Mouse (Mus musculus): ENCODE measurements at regions not wholly inside any gene's neighbourhood (a gene's known extent, or its start where the extent isn't known, plus 50 kb on each side); places are given as distances from the start of the nearest gene placed in this dataset.

GRCm38 (mm10) chr2:46646366-46646765 is 1529.2 kb upstream of the Zeb2 start:
- H3K4me3 ChIP-seq (ENCODE audit: control insufficient read depth in 1 of 2, insufficient read depth in 1 of 2, low read depth in 2 of 2, low read length in 2 of 2), result no peak overlapping the region
- no peak overlapping the region for H3K27ac ChIP-seq (ENCODE audit: control insufficient read depth, low read depth, low read length)
- DNase-seq (ENCODE audit: low read depth, low spot score), result no peak
- H3K36me3 ChIP-seq (ENCODE audit: control insufficient read depth in 1 of 2, insufficient read depth in 2 of 2, low read length in 2 of 2), result no peaks in the 10 kb centered on the region
- no peaks in the 10 kb centered on the region for H3K79me2 ChIP-seq (ENCODE audit: control insufficient read depth, insufficient read depth, low read length, poor library complexity)
- no peaks in the 10 kb centered on the region for H3K9me3 ChIP-seq (replicated peaks; ENCODE audit: insufficient read depth, low read length)
- no peaks in the 10 kb centered on the region for H3K4me1 ChIP-seq (ENCODE audit: control insufficient read depth in 1 of 2, insufficient read depth in 2 of 2, low read length in 2 of 2)
- H3K9ac ChIP-seq (ENCODE audit: control insufficient read depth, low read depth, low read length, poor library complexity, severe bottlenecking), result no peak overlapping the region
- TF ChIP-seq NELFE (IDR thresholded peaks at IDR 0.05; ENCODE audit: low read depth, low read length) (no peak), GABPA (IDR thresholded peaks at IDR 0.05; ENCODE audit: low read depth, low read length) (no peak), UBTF (IDR thresholded peaks at IDR 0.05; ENCODE audit: borderline replicate concordance, insufficient read depth, low read depth, low read length) (no peak), USF1 (IDR thresholded peaks at IDR 0.05; ENCODE audit: low read depth, low read length) (no peak), SMC3 (IDR thresholded peaks at IDR 0.05; ENCODE audit: low read depth, low read length) (no peak), KAT2A (conservative IDR thresholded peaks at IDR 0.05; ENCODE audit: low read depth, low read length) (no peak), POLR2AphosphoS5 (IDR thresholded peaks at IDR 0.05; ENCODE audit: borderline replicate concordance, low read depth, low read length) (no peak), NRF1 (IDR thresholded peaks at IDR 0.05; ENCODE audit: insufficient read depth, low read depth, low read length, poor library complexity, severe bottlenecking) (no peak)
- H3K27me3 ChIP-seq (ENCODE audit: control insufficient read depth in 1 of 2, insufficient read depth in 2 of 2, low read length in 2 of 2), result no peaks in the 10 kb centered on the region

GRCm38 (mm10) chr2:46609217-46609616 is 1492.0 kb upstream of the Zeb2 start:
- Histone ChIP-seq H3K4me3 (ENCODE audit: control insufficient read depth in 1 of 2, insufficient read depth in 1 of 2, low read depth in 2 of 2, low read length in 2 of 2) (no peak overlapping the region), H3K27me3 (ENCODE audit: control insufficient read depth in 1 of 2, insufficient read depth in 2 of 2, low read length in 2 of 2) (no peaks in the 10 kb centered on the region), H3K36me3 (ENCODE audit: control insufficient read depth in 1 of 2, insufficient read depth in 2 of 2, low read length in 2 of 2) (no peaks in the 10 kb centered on the region), H3K4me1 (ENCODE audit: control insufficient read depth in 1 of 2, insufficient read depth in 2 of 2, low read length in 2 of 2) (no peaks in the 10 kb centered on the region), H3K9me3 (replicated peaks; ENCODE audit: insufficient read depth, low read length) (no peaks in the 10 kb centered on the region), H3K9ac (ENCODE audit: control insufficient read depth, low read depth, low read length, poor library complexity, severe bottlenecking) (no peak overlapping the region), H3K79me2 (ENCODE audit: control insufficient read depth, insufficient read depth, low read length, poor library complexity) (no peaks in the 10 kb centered on the region), H3K27ac (ENCODE audit: control insufficient read depth, low read depth, low read length) (no peak overlapping the region)
- TF ChIP-seq MEF2A (IDR thresholded peaks at IDR 0.05; ENCODE audit: extremely low read depth, insufficient replicate concordance, low read depth, low read length, poor library complexity, severe bottlenecking), result no peak
- no peak for DNase-seq (ENCODE audit: low read depth, low spot score)

GRCm38 (mm10) chr2:46581773-46582172 is 1464.6 kb upstream of the Zeb2 start:
- Histone ChIP-seq H3K79me2 (ENCODE audit: control insufficient read depth, insufficient read depth, low read length, poor library complexity) (no peaks in the 10 kb centered on the region), H3K4me3 (ENCODE audit: control insufficient read depth in 1 of 2, insufficient read depth in 1 of 2, low read depth in 2 of 2, low read length in 2 of 2) (no peak overlapping the region), H3K4me1 (ENCODE audit: control insufficient read depth in 1 of 2, insufficient read depth in 2 of 2, low read length in 2 of 2) (no peaks in the 10 kb centered on the region), H3K36me3 (ENCODE audit: control insufficient read depth in 1 of 2, insufficient read depth in 2 of 2, low read length in 2 of 2) (no peaks in the 10 kb centered on the region), H3K9ac (ENCODE audit: control insufficient read depth, low read depth, low read length, poor library complexity, severe bottlenecking) (no peak overlapping the region), H3K27me3 (ENCODE audit: control insufficient read depth in 1 of 2, insufficient read depth in 2 of 2, low read length in 2 of 2) (no peaks in the 10 kb centered on the region), H3K27ac (ENCODE audit: control insufficient read depth, low read depth, low read length) (no peak overlapping the region), H3K9me3 (replicated peaks; ENCODE audit: insufficient read depth, low read length) (no peaks in the 10 kb centered on the region)
- peak; percentile 8 for DNase-seq (ENCODE audit: low read depth, low spot score)
- TF ChIP-seq USF2 (IDR thresholded peaks at IDR 0.05; ENCODE audit: borderline replicate concordance in 1 of 2, insufficient read depth in 1 of 2, low read depth in 1 of 2, low read length in 2 of 2) (no peak), CHD1 (IDR thresholded peaks at IDR 0.05; ENCODE audit: low read depth, low read length) (no peak), ELF1 (IDR thresholded peaks at IDR 0.05; ENCODE audit: low read depth, low read length) (no peak)
